Mouse (Mus musculus): ENCODE measurements around the gene Pmch. TPM values are rescaled to one million over a fixed set of nuclear protein-coding genes. Genes with fewer than 3 reads are reported as not detected.

The Pmch gene
- polyA plus RNA-seq (2016; fragmentation: Nextera tagmentation; extraction: Ambion mirVana), result 0.64 and 0.74 TPM in 2 replicates

- H3K27me3 ChIP-seq (ENCODE audit: insufficient read depth, poor library complexity, severe bottlenecking), result no peaks in the 10 kb centered on the region
- 76% methylated on average over 5 of the region's 5 CpGs for WGBS
- no peaks in the 10 kb centered on the region for H3K4me1 ChIP-seq
- no peak for DNase-seq (ENCODE audit: low spot score)
- no peaks in the 10 kb centered on the region for H3K9me3 ChIP-seq
- H3K36me3 ChIP-seq, result peaks cover 19% of the 10 kb centered on the region; the same call in 1 of the 2 replicates
- H3K27ac ChIP-seq, result no peak within 1 kb of the TSS
- no peak within 1 kb of the TSS for H3K4me3 ChIP-seq
Observed at GRCm38 (mm10) chr10:88090772-88091171, at the start of gene Pmch. Gene Pmch (plus strand): TSS chr10:88091072.

GRCm38 (mm10) chr10:88044297-88044696 lies 46.6 kb upstream of the Pmch start:
- DNase-seq (ENCODE audit: low spot score), result no peak
- Histone ChIP-seq H3K27me3 (ENCODE audit: insufficient read depth, poor library complexity, severe bottlenecking) (no peaks in the 10 kb centered on the region), H3K27ac (no peak overlapping the region), H3K36me3 (no peaks in the 10 kb centered on the region), H3K9me3 (no peaks in the 10 kb centered on the region), H3K4me1 (no peaks in the 10 kb centered on the region), H3K4me3 (no peak overlapping the region)
- WGBS, result 73% methylated on average over 4 of the region's 4 CpGs

- WGBS, result 71% methylated on average over 11 of the region's 11 CpGs
- no peaks in the 10 kb centered on the region for H3K36me3 ChIP-seq
- no peaks in the 10 kb centered on the region for H3K4me1 ChIP-seq
- no peak for DNase-seq (ENCODE audit: low spot score)
- no peaks in the 10 kb centered on the region for H3K27me3 ChIP-seq (ENCODE audit: insufficient read depth, poor library complexity, severe bottlenecking)
- H3K4me3 ChIP-seq, result no peak overlapping the region
- no peak overlapping the region for H3K27ac ChIP-seq
- no peaks in the 10 kb centered on the region for H3K9me3 ChIP-seq
Observed at GRCm38 (mm10) chr10:88046098-88046771, 44.6 kb upstream of the Pmch start.

- WGBS, result 78% methylated on average over 14 of the region's 14 CpGs
- H3K27ac ChIP-seq, result no peak overlapping the region
- no peaks in the 10 kb centered on the region for H3K27me3 ChIP-seq (ENCODE audit: insufficient read depth, poor library complexity, severe bottlenecking)
- no peak overlapping the region for H3K4me3 ChIP-seq
- H3K9me3 ChIP-seq, result no peaks in the 10 kb centered on the region
- H3K36me3 ChIP-seq, result no peaks in the 10 kb centered on the region
- DNase-seq (ENCODE audit: low spot score), result no peak
- H3K4me1 ChIP-seq, result no peaks in the 10 kb centered on the region
Observed at GRCm38 (mm10) chr10:88054233-88054985, 36.5 kb upstream of the Pmch start.

- Histone ChIP-seq H3K36me3 (no peaks in the 10 kb centered on the region), H3K27ac (no peak overlapping the region), H3K4me1 (no peaks in the 10 kb centered on the region), H3K27me3 (ENCODE audit: insufficient read depth, poor library complexity, severe bottlenecking) (no peaks in the 10 kb centered on the region), H3K9me3 (no peaks in the 10 kb centered on the region), H3K4me3 (no peak overlapping the region)
- WGBS, result 74% methylated on average over 14 of the region's 14 CpGs
- DNase-seq (ENCODE audit: low spot score), result no peak
Observed at GRCm38 (mm10) chr10:88056950-88057649, 33.8 kb upstream of the Pmch start.

- no peak overlapping the region for H3K27ac ChIP-seq
- 85% methylated on average over 4 of the region's 4 CpGs for WGBS
- no peak overlapping the region for H3K4me3 ChIP-seq
- H3K27me3 ChIP-seq (ENCODE audit: insufficient read depth, poor library complexity, severe bottlenecking), result no peaks in the 10 kb centered on the region
- no peaks in the 10 kb centered on the region for H3K9me3 ChIP-seq
- H3K4me1 ChIP-seq, result no peaks in the 10 kb centered on the region
- no peaks in the 10 kb centered on the region for H3K36me3 ChIP-seq
- DNase-seq (ENCODE audit: low spot score), result no peak
Observed at GRCm38 (mm10) chr10:88063436-88063835, 27.4 kb upstream of the Pmch start.

GRCm38 (mm10) chr10:88064872-88065271 lies 26.0 kb upstream of the Pmch start:
- 67% methylated on average over 2 of the region's 2 CpGs for WGBS
- no peak overlapping the region for H3K27ac ChIP-seq
- no peaks in the 10 kb centered on the region for H3K27me3 ChIP-seq (ENCODE audit: insufficient read depth, poor library complexity, severe bottlenecking)
- H3K36me3 ChIP-seq, result no peaks in the 10 kb centered on the region
- no peaks in the 10 kb centered on the region for H3K9me3 ChIP-seq
- no peak for DNase-seq (ENCODE audit: low spot score)
- H3K4me3 ChIP-seq, result no peak overlapping the region
- no peaks in the 10 kb centered on the region for H3K4me1 ChIP-seq

GRCm38 (mm10) chr10:88067377-88067776 lies 23.5 kb upstream of the Pmch start:
- no peaks in the 10 kb centered on the region for H3K9me3 ChIP-seq
- DNase-seq (ENCODE audit: low spot score), result no peak
- no peak overlapping the region for H3K27ac ChIP-seq
- no peaks in the 10 kb centered on the region for H3K4me1 ChIP-seq
- H3K27me3 ChIP-seq (ENCODE audit: insufficient read depth, poor library complexity, severe bottlenecking), result no peaks in the 10 kb centered on the region
- WGBS, result 46% methylated on average over 3 of the region's 3 CpGs
- H3K4me3 ChIP-seq, result no peak overlapping the region
- H3K36me3 ChIP-seq, result no peaks in the 10 kb centered on the region

GRCm38 (mm10) chr10:88106169-88106568 lies 15.3 kb downstream of the Pmch start:
- Histone ChIP-seq H3K27ac (no peak overlapping the region), H3K36me3 (peaks cover 2% of the 10 kb centered on the region; the same call in 1 of the 2 replicates), H3K27me3 (ENCODE audit: insufficient read depth, poor library complexity, severe bottlenecking) (no peaks in the 10 kb centered on the region), H3K4me3 (no peak overlapping the region), H3K9me3 (no peaks in the 10 kb centered on the region), H3K4me1 (no peaks in the 10 kb centered on the region)
- WGBS, result 91% methylated on average over 2 of the region's 2 CpGs
- no peak for DNase-seq (ENCODE audit: low spot score)

- no peaks in the 10 kb centered on the region for H3K27me3 ChIP-seq (ENCODE audit: insufficient read depth, poor library complexity, severe bottlenecking)
- peaks cover 12% of the 10 kb centered on the region; the same call in 1 of the 2 replicates for H3K36me3 ChIP-seq
- no peak overlapping the region for H3K27ac ChIP-seq
- H3K4me3 ChIP-seq, result no peak overlapping the region
- 89% methylated on average over 2 of the region's 2 CpGs for WGBS
- DNase-seq (ENCODE audit: low spot score), result no peak
- no peaks in the 10 kb centered on the region for H3K4me1 ChIP-seq
- H3K9me3 ChIP-seq, result no peaks in the 10 kb centered on the region
Observed at GRCm38 (mm10) chr10:88113290-88113689, 22.4 kb downstream of the Pmch start.

- Histone ChIP-seq H3K27ac (no peak overlapping the region), H3K36me3 (peaks cover 20% of the 10 kb centered on the region), H3K27me3 (ENCODE audit: insufficient read depth, poor library complexity, severe bottlenecking) (no peaks in the 10 kb centered on the region), H3K4me3 (no peak overlapping the region), H3K9me3 (no peaks in the 10 kb centered on the region), H3K4me1 (no peaks in the 10 kb centered on the region)
- no peak for DNase-seq (ENCODE audit: low spot score)
Observed at GRCm38 (mm10) chr10:88119721-88120120, 28.8 kb downstream of the Pmch start.

GRCm38 (mm10) chr10:88135630-88136029 lies 44.8 kb downstream of the Pmch start:
- WGBS, result 94% methylated on average over 16 of the region's 16 CpGs
- peaks cover 15% of the 10 kb centered on the region; the same call in 1 of the 2 replicates for H3K36me3 ChIP-seq
- H3K27me3 ChIP-seq (ENCODE audit: insufficient read depth, poor library complexity, severe bottlenecking), result no peaks in the 10 kb centered on the region
- DNase-seq (ENCODE audit: low spot score), result no peak
- no peaks in the 10 kb centered on the region for H3K9me3 ChIP-seq
- no peaks in the 10 kb centered on the region for H3K4me1 ChIP-seq
- no peak overlapping the region for H3K4me3 ChIP-seq
- no peak overlapping the region for H3K27ac ChIP-seq
